Mouse (Mus musculus) myocyte (in vitro differentiated cells): Measurements from ENCODE around the gene Cul9.

Source experiments
- CEBPB ChIP-seq: IDR thresholded peaks from 2 replicates; pipeline ENCODE4 v1.6.1; 2011; ENCODE audit warnings: mild to moderate bottlenecking, moderate library complexity; ENCODE audit not compliant: poor library complexity, insufficient read depth, severe bottlenecking
- MAX ChIP-seq: IDR thresholded peaks from one replicate; pipeline ENCODE4 v1.6.1; 2011; ENCODE audit warnings: low read depth, mild to moderate bottlenecking, control low read depth
- MYOG ChIP-seq, 3 experiments: IDR thresholded peaks; one replicate each; pipeline ENCODE4 v1.6.1; 2011; ENCODE audit warnings: control low read depth in 2 of 3, low read depth in 2 of 3, mild to moderate bottlenecking in 2 of 3; ENCODE audit not compliant: insufficient read length in 2 of 3, control insufficient read depth in 1 of 3, insufficient read depth in 1 of 3
- POLR2A ChIP-seq: IDR thresholded peaks from one replicate; pipeline ENCODE4 v1.6.1; 2011; ENCODE audit warnings: low read depth, mild to moderate bottlenecking, control low read depth, moderate library complexity; ENCODE audit not compliant: insufficient read length
- POLR2AphosphoS2 ChIP-seq: IDR thresholded peaks from one replicate; pipeline ENCODE4 v1.6.1; 2011; ENCODE audit warnings: low read depth, control low read depth; ENCODE audit not compliant: insufficient read length
- TCF3 ChIP-seq: IDR thresholded peaks from one replicate; pipeline ENCODE4 v1.6.1; 2011; ENCODE audit warnings: low read depth, control low read depth; ENCODE audit not compliant: insufficient read length

DNA sequence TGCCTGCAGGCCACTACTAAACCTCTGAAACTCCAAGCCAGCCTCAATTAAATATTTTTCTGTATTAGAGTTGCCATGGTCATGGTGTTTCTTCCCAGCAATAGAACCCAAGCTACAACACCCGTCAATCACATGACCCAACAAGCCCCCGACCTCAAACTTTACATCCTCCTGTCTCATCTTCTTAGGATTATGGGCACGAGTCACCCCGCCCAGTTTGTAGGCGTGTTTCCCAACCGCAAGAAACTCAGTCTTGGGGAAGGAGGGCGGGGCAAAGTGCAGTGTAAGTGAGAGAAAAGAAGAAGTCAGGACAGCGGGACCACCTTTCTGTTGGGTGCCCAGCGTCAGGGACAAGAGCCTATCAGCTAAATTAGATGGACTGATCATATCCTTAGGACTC, 42.0 kb upstream of the Cul9 start:
- TF ChIP-seq POLR2A, result no peak
- no peak for TF ChIP-seq MAX
- no peak for TF ChIP-seq POLR2AphosphoS2
- no peak for TF ChIP-seq MYOG (IDR thresholded peaks at IDR 0.05; ENCODE audit: control insufficient read depth in 1 of 3, insufficient read depth in 1 of 3, insufficient read length in 2 of 3, low read depth in 2 of 3)
- TF ChIP-seq CEBPB, result no peak
- TF ChIP-seq TCF3, result no peak
